Mouse (Mus musculus) heart, embryonic 15.5 days (tissue): ENCODE results near the gene Herc4. TPM values are rescaled to one million over a fixed set of nuclear protein-coding genes. Genes with fewer than 3 reads are reported as not detected.

Source experiments
- ATAC-seq: fragments of 200-750 bp; cut with Nextera tagmentation; replicated peaks from 2 replicates; pipeline ENCODE4 v1.8.0; 2017; ENCODE audit warnings: low read depth, moderate TSS enrichment; ENCODE audit not compliant: insufficient number of reproducible peaks, insufficient read depth, low FRiP score
- H3K27ac ChIP-seq: fragments of 300-500 bp; sonication (generic); 2 replicates; pipeline ENCODE4 v1.5.1; 2015; ENCODE audit warnings: mild to moderate bottlenecking, inconsistent platforms
- H3K27me3 ChIP-seq: fragments of 300-500 bp; sonication (generic); 2 replicates; pipeline ENCODE4 v1.6.1; 2015; ENCODE audit warnings: inconsistent platforms
- H3K36me3 ChIP-seq: fragments of 300-500 bp; sonication (generic); 2 replicates; pipeline ENCODE4 v1.6.1; 2015; ENCODE audit warnings: mild to moderate bottlenecking, inconsistent platforms
- H3K4me1 ChIP-seq: fragments of 300-500 bp; sonication (generic); replicated peaks from 2 replicates; pipeline ENCODE4 v1.6.1; 2015; ENCODE audit warnings: inconsistent platforms
- H3K4me2 ChIP-seq: fragments of 300-500 bp; sonication (generic); 2 replicates; pipeline ENCODE4 v1.6.1; 2015; ENCODE audit warnings: inconsistent platforms, mild to moderate bottlenecking, moderate library complexity
- H3K4me3 ChIP-seq: fragments of 300-500 bp; sonication (generic); 2 replicates; pipeline ENCODE4 v1.5.1; 2015; ENCODE audit warnings: mild to moderate bottlenecking, inconsistent platforms
- H3K9ac ChIP-seq: fragments of 300-500 bp; sonication (generic); 2 replicates; pipeline ENCODE4 v1.6.1; 2015; ENCODE audit warnings: mild to moderate bottlenecking, inconsistent platforms
- H3K9me3 ChIP-seq: fragments of 300-500 bp; sonication (generic); replicated peaks from 2 replicates; pipeline ENCODE4 v1.6.1; 2016; ENCODE audit warnings: inconsistent platforms
- WGBS: fragments of 180-500 bp; shearing (Covaris S2); methylation state at CpG from one replicate; pipeline ENCODE4 v1.1.7; 2015; ENCODE audit warnings: mixed read lengths; 5-methylcytosine and 5-hydroxymethylcytosine counted together
- polyA plus RNA-seq: library from polyadenylated mRNA; unstranded; fragments of >200 nt; fragmentation: Nextera tagmentation; extraction: Ambion mirVana; gene quantifications from 2 replicates; pipeline ENCODE4 v1.2.1, GENCODE M21; 2015

Gene Herc4
- 30.3 and 31.1 TPM in 2 replicates for polyA plus RNA-seq

DNA sequence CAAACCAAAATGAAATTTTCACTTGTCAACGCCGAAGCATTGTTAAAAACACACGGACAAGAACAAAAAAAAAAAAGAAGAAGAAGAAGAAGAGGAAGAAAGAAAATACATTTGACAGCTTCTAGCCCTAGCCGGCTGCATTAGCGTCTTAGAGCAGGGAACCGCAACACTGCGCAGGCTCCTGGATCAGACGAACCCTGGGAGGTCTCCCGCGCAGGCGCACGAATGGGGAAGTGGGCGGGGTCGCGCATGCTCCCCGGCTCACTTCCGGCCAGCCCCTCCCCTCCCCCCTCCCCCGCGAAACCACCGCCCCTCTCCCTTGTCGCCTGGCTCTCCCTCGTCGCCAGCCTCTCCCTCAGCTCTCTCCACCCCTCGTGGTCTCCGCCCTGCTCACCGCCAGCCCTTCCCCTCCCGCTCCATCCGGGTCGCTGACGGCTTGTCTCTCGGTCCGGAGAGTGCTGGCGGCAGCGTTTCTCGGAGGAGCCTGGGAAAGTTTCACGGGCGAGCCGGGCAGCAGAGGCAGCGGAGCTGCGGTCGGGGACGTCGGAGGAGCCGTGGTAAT, at the start of gene Herc4:
TSS of gene Herc4 (plus strand) at position 318 of the 562 bp plus-strand sequence.
- under 1% methylated on average over 44 of the region's 44 CpGs for WGBS
- ATAC-seq = peak; percentile 100
- no peaks in the 10 kb centered on the region; the same call in 1 of the 2 replicates for H3K36me3 ChIP-seq
- H3K4me1 ChIP-seq = peaks cover 10% of the 10 kb centered on the region
- peak within 1 kb of the TSS; percentile 64 for H3K4me2 ChIP-seq
- peak within 1 kb of the TSS; percentile 93 for H3K9ac ChIP-seq
- H3K4me3 ChIP-seq = peak within 1 kb of the TSS; percentile 94
- H3K27ac ChIP-seq = peak within 1 kb of the TSS; percentile 98
- H3K9me3 ChIP-seq = no peaks in the 10 kb centered on the region
- no peaks in the 10 kb centered on the region for H3K27me3 ChIP-seq

DNA sequence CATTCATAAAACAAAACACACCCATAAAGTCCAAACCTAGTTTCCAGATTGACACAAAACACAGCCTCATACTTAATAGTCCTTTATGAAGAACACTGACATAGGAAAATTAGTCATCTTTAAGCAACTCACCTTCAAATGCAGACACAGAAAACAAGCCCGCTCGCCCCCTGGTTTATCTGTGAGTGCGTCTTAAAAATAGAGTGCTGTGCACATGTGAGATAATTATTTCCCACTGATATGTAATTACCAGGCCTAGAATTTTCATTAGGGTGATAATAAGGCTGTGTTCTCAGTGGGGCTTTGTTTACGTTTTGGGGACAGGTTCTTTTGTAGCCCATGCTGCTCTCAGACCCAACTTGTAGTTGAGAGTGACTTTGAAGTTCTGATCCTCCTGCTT, 44.6 kb upstream of the Herc4 start:
- H3K36me3 ChIP-seq = no peaks in the 10 kb centered on the region
- no peak overlapping the region for H3K4me3 ChIP-seq
- no peaks in the 10 kb centered on the region for H3K9me3 ChIP-seq
- peak overlapping the region; percentile 26; the same call in 1 of the 2 replicates for H3K4me2 ChIP-seq
- peaks cover 8% of the 10 kb centered on the region for H3K4me1 ChIP-seq
- no peak for ATAC-seq
- H3K27me3 ChIP-seq = no peaks in the 10 kb centered on the region
- no peak overlapping the region for H3K27ac ChIP-seq
- WGBS = 55% methylated on average over 4 of the region's 4 CpGs
- H3K9ac ChIP-seq = no peak overlapping the region

DNA sequence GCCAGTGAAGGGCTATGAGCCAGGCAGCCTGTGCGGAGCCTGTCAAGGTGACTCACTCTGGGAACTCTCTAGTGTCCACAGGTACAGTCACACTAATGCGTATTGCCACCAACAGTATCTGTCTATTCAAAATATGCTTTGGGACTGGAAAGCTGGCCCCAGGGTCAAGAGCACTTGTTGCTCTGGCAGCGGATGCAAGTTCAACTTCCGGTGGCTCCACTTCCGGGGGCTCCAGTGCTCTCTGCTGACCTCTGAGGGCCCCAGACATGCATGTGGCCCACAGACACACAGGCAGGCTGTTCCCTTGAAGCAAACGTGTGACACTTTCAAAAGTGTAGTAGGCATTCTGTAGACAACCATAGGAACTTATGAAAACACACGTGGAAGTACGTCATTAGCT, 42.1 kb upstream of the Herc4 start:
- Histone ChIP-seq H3K36me3 (no peaks in the 10 kb centered on the region), H3K9me3 (no peaks in the 10 kb centered on the region), H3K9ac (no peak overlapping the region), H3K27ac (0 out of 2 replicates have a peak overlapping the region, but pooled peaks have one; percentile 22), H3K4me2 (no peak overlapping the region), H3K4me1 (peaks cover 8% of the 10 kb centered on the region), H3K4me3 (no peak overlapping the region), H3K27me3 (no peaks in the 10 kb centered on the region)
- WGBS = 67% methylated on average over 8 of the region's 8 CpGs
- ATAC-seq = no peak

DNA sequence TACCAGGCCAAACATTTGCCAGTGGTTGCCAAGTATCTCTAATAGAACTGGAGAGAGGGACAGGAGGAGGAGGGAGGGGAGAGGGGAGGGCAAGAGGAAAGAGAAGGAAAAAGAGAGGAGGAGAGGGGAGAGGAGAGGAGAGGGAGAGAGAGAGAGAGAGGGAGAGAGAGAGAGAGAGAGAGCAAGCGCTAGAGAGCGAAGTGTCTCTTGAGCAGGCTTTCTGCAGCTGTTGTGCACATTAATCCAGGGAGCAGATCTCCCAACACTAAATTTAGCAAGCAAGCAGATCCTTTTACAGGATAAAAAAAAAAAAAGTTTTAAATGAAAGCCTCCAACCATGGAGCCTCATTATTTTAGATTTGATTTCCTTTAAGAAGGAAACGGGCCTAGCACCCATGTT, 40.6 kb upstream of the Herc4 start:
- H3K27me3 ChIP-seq = no peaks in the 10 kb centered on the region
- ATAC-seq = 0 out of 2 replicates have a peak, but pooled peaks have one; percentile 22
- peak overlapping the region; percentile 54 for H3K4me2 ChIP-seq
- peaks cover 8% of the 10 kb centered on the region for H3K4me1 ChIP-seq
- peak overlapping the region; percentile 52 for H3K4me3 ChIP-seq
- H3K27ac ChIP-seq = peak overlapping the region; percentile 86
- no peaks in the 10 kb centered on the region for H3K9me3 ChIP-seq
- no peaks in the 10 kb centered on the region for H3K36me3 ChIP-seq
- peak overlapping the region; percentile 47 for H3K9ac ChIP-seq
- WGBS = 52% methylated on average over 3 of the region's 3 CpGs

DNA sequence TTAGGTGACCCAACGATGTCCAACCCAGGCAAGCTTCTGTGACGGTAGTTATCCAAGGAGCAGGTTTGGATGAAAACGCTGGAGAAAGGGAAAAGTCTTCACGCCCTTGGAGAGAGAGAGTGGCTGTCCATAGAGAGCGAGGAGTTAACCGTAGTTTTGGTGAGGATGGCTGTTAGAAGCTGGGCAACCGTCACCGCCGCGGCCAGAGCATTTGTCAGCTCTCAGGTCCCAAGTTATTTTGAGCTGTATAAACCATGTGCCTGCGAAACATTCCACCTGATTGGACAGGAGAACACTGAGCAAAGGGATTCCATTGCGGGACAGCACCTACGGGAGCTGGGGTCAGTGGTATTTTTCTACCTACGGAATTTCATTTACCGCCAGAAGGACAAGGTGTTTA, 39.9 kb upstream of the Herc4 start, which contains the start of gene Mypn:
TSS of gene Mypn (minus strand) at position 225 of the 400 bp plus-strand sequence.
- peaks cover 8% of the 10 kb centered on the region for H3K4me1 ChIP-seq
- H3K9ac ChIP-seq = peak within 1 kb of the TSS; percentile 47
- H3K27ac ChIP-seq = peak within 1 kb of the TSS; percentile 86
- 43% methylated on average over 15 of the region's 15 CpGs for WGBS
- H3K9me3 ChIP-seq = no peaks in the 10 kb centered on the region
- ATAC-seq = peak; percentile 75; the same call in 1 of the 2 replicates
- peak within 1 kb of the TSS; percentile 54 for H3K4me2 ChIP-seq
- H3K27me3 ChIP-seq = no peaks in the 10 kb centered on the region
- no peaks in the 10 kb centered on the region for H3K36me3 ChIP-seq
- H3K4me3 ChIP-seq = peak within 1 kb of the TSS; percentile 52

DNA sequence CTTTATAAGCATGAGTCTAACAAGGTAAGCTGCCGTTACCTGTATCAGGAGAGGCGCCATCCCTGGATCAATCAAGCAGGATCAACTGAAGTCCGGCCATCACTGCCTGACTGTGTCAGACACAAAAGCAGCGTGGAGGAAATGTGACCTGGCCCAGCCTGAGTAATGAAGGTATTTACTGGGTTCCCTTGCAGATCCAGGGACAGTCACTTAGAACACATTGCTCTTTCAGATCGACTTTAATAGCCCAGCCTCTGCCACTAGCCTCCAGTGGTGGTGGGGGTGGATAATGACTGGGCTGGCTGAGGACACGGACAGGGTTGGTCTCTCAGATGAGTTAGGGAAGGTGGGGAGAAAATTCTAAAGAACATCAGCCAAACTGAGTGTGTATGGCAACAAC, 34.7 kb upstream of the Herc4 start:
- WGBS = 66% methylated on average over 6 of the region's 6 CpGs
- no peaks in the 10 kb centered on the region for H3K4me1 ChIP-seq
- no peaks in the 10 kb centered on the region for H3K9me3 ChIP-seq
- no peak for ATAC-seq
- H3K36me3 ChIP-seq = no peaks in the 10 kb centered on the region
- no peak overlapping the region for H3K4me2 ChIP-seq
- no peaks in the 10 kb centered on the region for H3K27me3 ChIP-seq
- H3K9ac ChIP-seq = no peak overlapping the region
- H3K4me3 ChIP-seq = no peak overlapping the region
- no peak overlapping the region for H3K27ac ChIP-seq

DNA sequence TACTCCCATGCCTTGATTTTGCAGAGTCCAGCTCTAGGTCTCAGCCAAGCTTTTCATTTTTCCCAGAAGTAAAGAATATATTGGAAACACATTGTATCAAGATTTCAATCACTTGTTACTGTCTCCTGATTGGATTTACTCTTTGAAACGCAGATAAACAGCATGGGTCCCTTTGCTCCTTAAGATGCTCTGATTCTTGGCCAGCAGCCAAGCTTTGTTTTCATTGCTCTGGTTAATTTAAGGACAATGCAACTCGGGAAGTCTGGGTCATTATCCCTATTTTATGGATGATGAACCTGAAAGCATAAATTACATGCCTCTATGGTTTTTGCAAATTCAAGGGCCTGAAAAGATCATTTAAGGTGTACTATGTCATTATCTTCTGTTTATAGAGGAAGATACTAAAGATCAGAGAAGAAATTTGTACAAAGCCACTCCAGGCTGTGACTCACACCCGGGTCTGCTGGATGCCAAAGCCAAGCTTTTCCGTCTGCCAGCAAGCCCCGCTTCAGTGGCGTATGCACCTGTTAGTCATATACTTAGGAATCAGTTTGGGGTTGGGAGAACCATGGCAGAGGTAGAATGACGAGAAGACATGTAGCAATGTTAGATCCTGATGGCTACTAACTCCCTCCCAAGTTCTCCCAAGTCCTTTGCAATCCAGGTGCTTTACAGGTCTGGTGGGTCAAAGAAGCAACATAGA, 22.4 kb upstream of the Herc4 start:
- WGBS = 65% methylated on average over 7 of the region's 7 CpGs
- no peaks in the 10 kb centered on the region for H3K36me3 ChIP-seq
- no peak overlapping the region for H3K4me3 ChIP-seq
- no peaks in the 10 kb centered on the region for H3K4me1 ChIP-seq
- no peak for ATAC-seq
- no peaks in the 10 kb centered on the region for H3K27me3 ChIP-seq
- no peak overlapping the region for H3K9ac ChIP-seq
- H3K27ac ChIP-seq = no peak overlapping the region
- H3K4me2 ChIP-seq = no peak overlapping the region
- H3K9me3 ChIP-seq = no peaks in the 10 kb centered on the region

DNA sequence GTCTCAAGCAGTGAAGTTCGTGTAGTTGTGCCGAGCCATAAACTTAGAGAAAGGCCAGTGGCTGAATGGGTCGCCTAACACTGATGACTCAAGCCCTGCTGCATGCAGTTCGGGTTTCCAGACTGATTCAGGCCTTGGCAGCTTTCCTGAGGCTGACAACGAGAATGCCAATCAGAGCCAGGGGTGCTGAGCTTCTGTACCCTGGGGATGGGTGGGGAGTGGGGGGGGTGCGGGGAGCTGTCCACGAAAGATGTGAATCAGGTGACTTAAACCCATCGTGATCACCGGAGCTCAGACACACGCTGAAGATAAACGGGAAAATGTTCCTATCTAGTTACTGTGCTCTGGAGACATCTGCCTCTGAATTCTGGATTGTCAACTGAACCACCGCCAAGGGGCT, 19.3 kb upstream of the Herc4 start:
- Histone ChIP-seq H3K27ac (no peak overlapping the region), H3K4me1 (no peaks in the 10 kb centered on the region), H3K9ac (no peak overlapping the region), H3K9me3 (no peaks in the 10 kb centered on the region), H3K27me3 (no peaks in the 10 kb centered on the region), H3K4me2 (no peak overlapping the region), H3K4me3 (no peak overlapping the region), H3K36me3 (no peaks in the 10 kb centered on the region)
- 55% methylated on average over 12 of the region's 12 CpGs for WGBS
- ATAC-seq = no peak

DNA sequence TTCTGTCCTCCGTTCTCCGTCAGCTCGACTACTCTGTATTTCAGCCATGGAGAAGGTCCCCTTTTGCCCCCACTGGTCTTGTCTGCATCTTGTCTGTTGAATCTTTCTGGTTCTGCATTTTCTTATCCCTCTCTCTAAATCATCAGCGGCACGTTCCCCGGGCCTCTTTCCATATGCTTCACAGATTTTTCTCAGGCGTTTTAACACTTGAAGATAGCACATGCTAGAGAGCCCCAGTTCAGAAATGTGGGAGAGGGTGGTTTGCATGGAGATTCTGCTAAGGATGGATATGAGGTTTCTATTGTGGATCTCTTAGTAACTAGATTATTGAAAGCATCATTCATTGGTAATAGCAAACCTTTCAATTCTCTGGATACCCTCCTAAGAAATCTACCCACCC, 13.3 kb upstream of the Herc4 start:
- 68% methylated on average over 7 of the region's 7 CpGs for WGBS
- ATAC-seq = no peak
- peaks cover 4% of the 10 kb centered on the region for H3K4me1 ChIP-seq
- H3K4me2 ChIP-seq = no peak overlapping the region
- H3K36me3 ChIP-seq = no peaks in the 10 kb centered on the region
- no peak overlapping the region for H3K4me3 ChIP-seq
- no peak overlapping the region for H3K9ac ChIP-seq
- no peaks in the 10 kb centered on the region for H3K27me3 ChIP-seq
- H3K27ac ChIP-seq = no peak overlapping the region
- no peaks in the 10 kb centered on the region for H3K9me3 ChIP-seq

DNA sequence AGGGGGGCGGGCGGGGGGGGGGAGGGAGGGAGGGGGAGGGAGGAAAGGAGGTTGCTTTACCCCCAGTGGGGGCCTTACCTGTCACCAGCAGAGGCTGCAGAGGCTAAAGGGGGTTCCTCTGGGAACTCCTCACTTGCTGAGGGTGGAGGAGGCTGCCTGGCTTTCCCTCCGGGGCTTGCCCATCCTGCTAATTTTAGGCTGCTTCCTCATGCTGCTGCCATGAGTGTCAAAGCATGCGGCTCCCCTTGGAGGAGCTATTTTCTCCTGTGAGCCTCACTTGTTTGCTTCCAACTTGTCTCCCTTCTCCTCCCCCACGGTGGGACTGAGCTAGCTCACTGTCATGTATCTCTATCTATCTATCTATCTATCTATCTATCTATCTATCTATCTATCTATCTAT, 12.8 kb upstream of the Herc4 start:
- Histone ChIP-seq H3K9ac (no peak overlapping the region), H3K4me3 (no peak overlapping the region), H3K36me3 (no peaks in the 10 kb centered on the region), H3K27ac (no peak overlapping the region), H3K4me2 (no peak overlapping the region), H3K9me3 (no peaks in the 10 kb centered on the region), H3K4me1 (peaks cover 4% of the 10 kb centered on the region), H3K27me3 (no peaks in the 10 kb centered on the region)
- peak; percentile 58; the same call in 1 of the 2 replicates for ATAC-seq
- 19% methylated on average over 3 of the region's 5 CpGs for WGBS

DNA sequence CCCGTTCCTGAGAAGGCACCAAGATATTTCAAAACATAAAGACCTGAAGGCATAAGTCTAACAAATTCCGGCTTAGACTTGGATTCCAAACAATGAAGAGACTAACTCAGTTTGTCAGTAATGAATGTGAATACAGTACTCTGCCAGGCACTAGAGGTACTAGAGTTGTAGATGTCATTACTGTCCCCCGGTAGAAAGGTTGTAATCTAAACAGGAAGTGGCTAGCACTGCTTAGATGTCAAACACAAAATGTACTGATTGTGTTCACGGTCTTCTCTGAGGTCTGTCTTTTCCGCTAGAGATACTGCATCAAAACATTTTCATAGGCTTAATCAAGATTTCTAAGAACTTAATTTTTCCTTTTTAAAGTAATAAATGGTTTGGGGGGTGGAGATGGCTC, 12.0 kb upstream of the Herc4 start:
- Histone ChIP-seq H3K9ac (no peak overlapping the region), H3K4me3 (no peak overlapping the region), H3K27ac (no peak overlapping the region), H3K27me3 (no peaks in the 10 kb centered on the region), H3K4me1 (peaks cover 4% of the 10 kb centered on the region), H3K9me3 (no peaks in the 10 kb centered on the region), H3K4me2 (no peak overlapping the region), H3K36me3 (no peaks in the 10 kb centered on the region)
- 45% methylated on average over 5 of the region's 5 CpGs for WGBS
- no peak for ATAC-seq

DNA sequence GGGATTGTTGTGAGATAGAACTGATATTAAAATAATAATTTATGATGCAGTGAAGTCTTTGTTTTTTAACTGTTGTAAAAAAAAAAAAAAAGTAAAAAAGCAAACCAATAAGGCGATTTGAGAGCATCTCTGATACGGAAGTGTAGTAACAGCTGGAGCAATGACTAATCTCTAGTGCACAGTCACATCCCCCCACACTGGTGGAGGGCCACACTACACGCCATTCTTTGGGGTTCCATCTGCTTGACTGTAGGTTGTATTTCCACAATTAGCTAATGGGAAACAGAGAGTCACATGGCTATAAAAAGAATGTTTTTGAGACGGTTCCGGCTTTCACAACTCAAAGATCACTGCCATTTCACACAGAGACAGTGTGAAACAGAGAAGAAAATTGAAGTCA, 9.5 kb upstream of the Herc4 start:
- H3K4me1 ChIP-seq = peaks cover 4% of the 10 kb centered on the region
- H3K9me3 ChIP-seq = no peaks in the 10 kb centered on the region
- H3K4me2 ChIP-seq = no peak overlapping the region
- ATAC-seq = no peak
- no peak overlapping the region for H3K27ac ChIP-seq
- 84% methylated on average over 5 of the region's 5 CpGs for WGBS
- H3K36me3 ChIP-seq = no peaks in the 10 kb centered on the region
- no peaks in the 10 kb centered on the region for H3K27me3 ChIP-seq
- no peak overlapping the region for H3K4me3 ChIP-seq
- no peak overlapping the region for H3K9ac ChIP-seq
